Mouse (Mus musculus): ENCODE results near the gene Chst8. TPM values are rescaled to one million over a fixed set of nuclear protein-coding genes. Genes with fewer than 3 reads are reported as not detected.

Gene Chst8
- total and polyA plus RNA-seq, 3 experiments = 0.22 TPM; not detected in 2

GRCm38 (mm10) chr7:34764250-34765148 lies 48.0 kb downstream of the Chst8 start:
- ATAC-seq (ENCODE audit: extremely low read depth, insufficient number of reproducible peaks, low FRiP score, poor library complexity, severe bottlenecking) = no peak
- no peaks in the 10 kb centered on the region for H3K4me1 ChIP-seq (ENCODE audit: insufficient read depth, low read depth, low read length)

GRCm38 (mm10) chr7:34759378-34759822 lies 53.1 kb downstream of the Chst8 start:
- ATAC-seq (ENCODE audit: extremely low read depth, insufficient number of reproducible peaks, low FRiP score, poor library complexity, severe bottlenecking) = no peak

More at GRCm38 (mm10) chr7:34764250-34765148, 48.0 kb downstream of the Chst8 start:
- no peak for DNase-seq (ENCODE audit: low spot score)
- peaks cover 76% of the 10 kb centered on the region for H3K9me3 ChIP-seq (replicated peaks)
- H3K36me3 ChIP-seq (replicated peaks) = no peaks in the 10 kb centered on the region
- H3K4me3 ChIP-seq (ENCODE audit: low read depth, low read length) = no peak overlapping the region
- TF ChIP-seq POLR2AphosphoS5 (IDR thresholded peaks at IDR 0.05; ENCODE audit: insufficient replicate concordance, low read depth, low read length) (no peak), GATA2 (IDR thresholded peaks at IDR 0.05; ENCODE audit: borderline replicate concordance, low read depth, low read length) (no peak), TAL1 (conservative IDR thresholded peaks at IDR 0.05; ENCODE audit: low read depth, low read length) (no peak), GATA1 (IDR thresholded peaks at IDR 0.05; ENCODE audit: borderline replicate concordance, low read length) (no peak), CTCF (IDR thresholded peaks at IDR 0.05; ENCODE audit: low read depth, low read length) (no peak)
- H3K27me3 ChIP-seq (ENCODE audit: insufficient read depth, low read length) = no peaks in the 10 kb centered on the region

GRCm38 (mm10) chr7:34758721-34759120 lies 53.8 kb downstream of the Chst8 start:
- Histone ChIP-seq H3K27me3 (ENCODE audit: insufficient read depth, low read length) (no peaks in the 10 kb centered on the region), H3K9me3 (replicated peaks) (peaks cover 61% of the 10 kb centered on the region), H3K4me1 (ENCODE audit: insufficient read depth, low read depth, low read length) (no peaks in the 10 kb centered on the region), H3K4me3 (ENCODE audit: low read depth, low read length) (no peak overlapping the region), H3K36me3 (replicated peaks) (no peaks in the 10 kb centered on the region)
- DNase-seq (ENCODE audit: low spot score) (no peak), ATAC-seq (ENCODE audit: extremely low read depth, insufficient number of reproducible peaks, low FRiP score, poor library complexity, severe bottlenecking) (no peak)
- no peak for TF ChIP-seq POLR2AphosphoS5 (IDR thresholded peaks at IDR 0.05; ENCODE audit: insufficient replicate concordance, low read depth, low read length)
- TF ChIP-seq GATA1 (IDR thresholded peaks at IDR 0.05; ENCODE audit: borderline replicate concordance, low read length) = no peak
- TF ChIP-seq GATA2 (IDR thresholded peaks at IDR 0.05; ENCODE audit: borderline replicate concordance, low read depth, low read length) = no peak
- no peak for TF ChIP-seq TAL1 (conservative IDR thresholded peaks at IDR 0.05; ENCODE audit: low read depth, low read length)
- no peak for TF ChIP-seq CTCF (IDR thresholded peaks at IDR 0.05; ENCODE audit: low read depth, low read length)

More at GRCm38 (mm10) chr7:34759378-34759822, 53.1 kb downstream of the Chst8 start:
- H3K9me3 ChIP-seq (replicated peaks) = peaks cover 59% of the 10 kb centered on the region
- H3K4me1 ChIP-seq (ENCODE audit: insufficient read depth, low read depth, low read length) = no peaks in the 10 kb centered on the region
- H3K4me3 ChIP-seq (ENCODE audit: low read depth, low read length) = no peak overlapping the region; the same call in 1 of the 2 replicates
- H3K36me3 ChIP-seq (replicated peaks) = no peaks in the 10 kb centered on the region
- H3K27me3 ChIP-seq (ENCODE audit: insufficient read depth, low read length) = no peaks in the 10 kb centered on the region
- TF ChIP-seq GATA2 (IDR thresholded peaks at IDR 0.05; ENCODE audit: borderline replicate concordance, low read depth, low read length) (no peak), GATA1 (IDR thresholded peaks at IDR 0.05; ENCODE audit: borderline replicate concordance, low read length) (no peak), TAL1 (conservative IDR thresholded peaks at IDR 0.05; ENCODE audit: low read depth, low read length) (no peak), CTCF (IDR thresholded peaks at IDR 0.05; ENCODE audit: low read depth, low read length) (no peak), POLR2AphosphoS5 (IDR thresholded peaks at IDR 0.05; ENCODE audit: insufficient replicate concordance, low read depth, low read length) (no peak)
- no peak for DNase-seq (ENCODE audit: low spot score)

GRCm38 (mm10) chr7:34757513-34757912 lies 55.0 kb downstream of the Chst8 start:
- Histone ChIP-seq H3K9me3 (replicated peaks) (peaks cover 62% of the 10 kb centered on the region), H3K4me1 (ENCODE audit: insufficient read depth, low read depth, low read length) (no peaks in the 10 kb centered on the region), H3K36me3 (replicated peaks) (no peaks in the 10 kb centered on the region), H3K4me3 (ENCODE audit: low read depth, low read length) (no peak overlapping the region), H3K27me3 (ENCODE audit: insufficient read depth, low read length) (no peaks in the 10 kb centered on the region)
- ATAC-seq (ENCODE audit: extremely low read depth, insufficient number of reproducible peaks, low FRiP score, poor library complexity, severe bottlenecking) = no peak
- no peak for DNase-seq (ENCODE audit: low spot score)
- TF ChIP-seq CTCF (IDR thresholded peaks at IDR 0.05; ENCODE audit: low read depth, low read length) (no peak), GATA1 (IDR thresholded peaks at IDR 0.05; ENCODE audit: borderline replicate concordance, low read length) (no peak), POLR2AphosphoS5 (IDR thresholded peaks at IDR 0.05; ENCODE audit: insufficient replicate concordance, low read depth, low read length) (no peak), GATA2 (IDR thresholded peaks at IDR 0.05; ENCODE audit: borderline replicate concordance, low read depth, low read length) (no peak), TAL1 (conservative IDR thresholded peaks at IDR 0.05; ENCODE audit: low read depth, low read length) (no peak)

GRCm38 (mm10) chr7:34753140-34753886 lies 59.2 kb downstream of the Chst8 start:
- H3K4me3 ChIP-seq (ENCODE audit: low read depth, low read length) = peak overlapping the region; percentile 1; the same call in 1 of the 2 replicates
- no peaks in the 10 kb centered on the region for H3K36me3 ChIP-seq (replicated peaks)
- no peaks in the 10 kb centered on the region for H3K27me3 ChIP-seq (ENCODE audit: insufficient read depth, low read length)
- ATAC-seq (ENCODE audit: extremely low read depth, insufficient number of reproducible peaks, low FRiP score, poor library complexity, severe bottlenecking) (no peak), DNase-seq (ENCODE audit: low spot score) (no peak)
- peaks cover 68% of the 10 kb centered on the region for H3K9me3 ChIP-seq (replicated peaks)
- H3K4me1 ChIP-seq (ENCODE audit: insufficient read depth, low read depth, low read length) = no peaks in the 10 kb centered on the region
- no peak for TF ChIP-seq TAL1 (conservative IDR thresholded peaks at IDR 0.05; ENCODE audit: low read depth, low read length)
- no peak for TF ChIP-seq GATA2 (IDR thresholded peaks at IDR 0.05; ENCODE audit: borderline replicate concordance, low read depth, low read length)
- no peak for TF ChIP-seq CTCF (IDR thresholded peaks at IDR 0.05; ENCODE audit: low read depth, low read length)
- no peak for TF ChIP-seq GATA1 (IDR thresholded peaks at IDR 0.05; ENCODE audit: borderline replicate concordance, low read length)
- no peak for TF ChIP-seq POLR2AphosphoS5 (IDR thresholded peaks at IDR 0.05; ENCODE audit: insufficient replicate concordance, low read depth, low read length)
